In the genomic region with DNA sequence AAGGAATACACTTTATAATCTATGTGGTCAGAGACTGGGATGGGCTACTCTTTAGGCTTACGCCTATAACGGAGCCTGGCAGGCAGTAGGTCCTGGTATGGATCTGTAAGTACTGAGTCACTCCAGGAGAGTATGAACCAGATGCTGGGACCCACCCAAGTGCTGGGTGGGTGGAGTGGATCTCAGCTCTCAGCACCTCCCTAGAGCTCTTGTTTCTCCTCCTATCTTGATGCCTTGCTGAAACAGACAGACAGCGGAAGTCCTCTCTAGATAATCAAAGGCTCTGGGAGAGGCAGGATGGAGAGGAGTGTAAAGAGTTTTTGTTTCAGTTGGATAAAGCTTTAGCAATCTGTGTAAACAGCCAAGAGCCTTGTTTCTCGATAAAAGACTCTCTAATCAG, we compare ENCODE assay signal across 20 mouse cellular contexts.
DNase-seq lines count a peak whose midpoint lies in the region; ATAC-seq lines count a peak whose summit lies in the region.
"Had no signal": no experiment of that assay in that cellular context is flagged by ENCODE, and none has a peak within 500 bp of the region (broad histone marks: within the 10 kb centered on the region; RNA-seq: fewer than 3 reads in every experiment).

No protein-coding gene starts in this region.

- H3K4me2 ChIP-seq in midbrain, embryonic 14.5 days (ENCODE audit: low read length), result no peak overlapping the region
- no peak overlapping the region for H3K4me2 ChIP-seq in midbrain, embryonic 11.5 days
- H3K4me2 ChIP-seq in heart, embryonic 16.5 days (ENCODE audit: low read depth, low read length), result peak overlapping the region; percentile 29; the same call in 1 of the 2 replicates
- no peak overlapping the region for H3K4me2 ChIP-seq in neural tube, embryonic 15.5 days
- H3K4me2 ChIP-seq: embryonic facial prominence, embryonic 15.5 days; liver, embryonic 12.5 days; neural tube, embryonic 12.5 days; stomach, embryonic 15.5 days had no signal

- H3K9ac ChIP-seq in midbrain, embryonic 14.5 days (replicated peaks; ENCODE audit: low read length), result no peak overlapping the region
- no peak overlapping the region for H3K9ac ChIP-seq in midbrain, embryonic 11.5 days (ENCODE audit: low read length)
- H3K9ac ChIP-seq in heart, embryonic 16.5 days (ENCODE audit: low read length), result no peak overlapping the region
- no peak overlapping the region for H3K9ac ChIP-seq in neural tube, embryonic 15.5 days (replicated peaks)
- H3K9ac ChIP-seq: embryonic facial prominence, embryonic 15.5 days; liver, embryonic 12.5 days; neural tube, embryonic 12.5 days; stomach, embryonic 15.5 days had no signal

- WGBS in midbrain, embryonic 14.5 days, result 67% methylated on average over 4 of the region's 4 CpGs
- 61% methylated on average over 4 of the region's 4 CpGs for WGBS in midbrain, embryonic 11.5 days
- 28% methylated on average over 4 of the region's 4 CpGs for WGBS in heart, embryonic 16.5 days
- 77% methylated on average over 4 of the region's 4 CpGs for WGBS in neural tube, embryonic 15.5 days

- H3K27me3 ChIP-seq in midbrain, embryonic 14.5 days (ENCODE audit: control insufficient read depth, insufficient read depth, low read length), result no peaks in the 10 kb centered on the region
- no peaks in the 10 kb centered on the region for H3K27me3 ChIP-seq in midbrain, embryonic 11.5 days (ENCODE audit: control insufficient read depth, insufficient read depth, low read length)
- H3K27me3 ChIP-seq in heart, embryonic 16.5 days (ENCODE audit: control insufficient read depth, insufficient read depth, low read length), result no peaks in the 10 kb centered on the region
- H3K27me3 ChIP-seq in neural tube, embryonic 15.5 days (replicated peaks), result no peaks in the 10 kb centered on the region
- H3K27me3 ChIP-seq: embryonic facial prominence, embryonic 15.5 days; liver, embryonic 12.5 days; neural tube, embryonic 12.5 days; stomach, embryonic 15.5 days had no signal

- no peak for DNase-seq in frontal cortex, postnatal 10 days (ENCODE audit: low spot score in 2 of 2)
- no peak for DNase-seq in midbrain, embryonic 14.5 days
- no peak for DNase-seq in midbrain, embryonic 11.5 days (ENCODE audit: low spot score, missing footprints)
- no peak for DNase-seq in cerebellum, adult 11 months
- DNase-seq: adrenal gland, postnatal 36 days; cerebellum, adult 11-12 months; gastrocnemius, postnatal 36 days; kidney, postnatal 10 days; left cerebral cortex, postnatal 4 days; lung, postnatal 10 days; thymus, postnatal 25 days had no signal

- H3K27ac ChIP-seq in midbrain, embryonic 14.5 days (replicated peaks; ENCODE audit: low read depth, low read length), result peak overlapping the region; percentile 46
- H3K27ac ChIP-seq in midbrain, embryonic 11.5 days (ENCODE audit: low read depth, low read length), result no peak overlapping the region
- H3K27ac ChIP-seq in heart, embryonic 16.5 days (ENCODE audit: low read length), result no peak overlapping the region
- peak overlapping the region; percentile 35; the same call in 1 of the 2 replicates for H3K27ac ChIP-seq in neural tube, embryonic 15.5 days (replicated peaks)
- H3K27ac ChIP-seq: embryonic facial prominence, embryonic 15.5 days; liver, embryonic 12.5 days; neural tube, embryonic 12.5 days; stomach, embryonic 15.5 days had no signal

- no peaks in the 10 kb centered on the region for H3K9me3 ChIP-seq in midbrain, embryonic 14.5 days (ENCODE audit: control insufficient read depth, low read length)
- no peaks in the 10 kb centered on the region for H3K9me3 ChIP-seq in midbrain, embryonic 11.5 days (ENCODE audit: control insufficient read depth, low read length)
- no peaks in the 10 kb centered on the region for H3K9me3 ChIP-seq in heart, embryonic 16.5 days (replicated peaks; ENCODE audit: control insufficient read depth, low read length)
- H3K9me3 ChIP-seq in neural tube, embryonic 15.5 days (replicated peaks), result no peaks in the 10 kb centered on the region
- H3K9me3 ChIP-seq: embryonic facial prominence, embryonic 15.5 days; neural tube, embryonic 12.5 days; stomach, embryonic 15.5 days had no signal

- peaks cover 14% of the 10 kb centered on the region; the same call in 1 of the 2 replicates for H3K4me1 ChIP-seq in midbrain, embryonic 14.5 days (ENCODE audit: control insufficient read depth, insufficient read depth, low read length)
- H3K4me1 ChIP-seq in midbrain, embryonic 11.5 days (ENCODE audit: control insufficient read depth, insufficient read depth, low read length), result peaks cover 2% of the 10 kb centered on the region; the same call in 1 of the 2 replicates
- no peaks in the 10 kb centered on the region for H3K4me1 ChIP-seq in heart, embryonic 16.5 days (ENCODE audit: control insufficient read depth, insufficient read depth, low read length)
- peaks cover 3% of the 10 kb centered on the region; the same call in 1 of the 2 replicates for H3K4me1 ChIP-seq in neural tube, embryonic 15.5 days
- H3K4me1 ChIP-seq: embryonic facial prominence, embryonic 15.5 days; liver, embryonic 12.5 days; neural tube, embryonic 12.5 days; stomach, embryonic 15.5 days had no signal

- H3K4me3 ChIP-seq in midbrain, embryonic 14.5 days (replicated peaks; ENCODE audit: low read depth, low read length), result no peak overlapping the region
- no peak overlapping the region for H3K4me3 ChIP-seq in midbrain, embryonic 11.5 days (ENCODE audit: low read depth, low read length)
- no peak overlapping the region for H3K4me3 ChIP-seq in heart, embryonic 16.5 days (ENCODE audit: low read length)
- H3K4me3 ChIP-seq in neural tube, embryonic 15.5 days (replicated peaks), result no peak overlapping the region
- H3K4me3 ChIP-seq: embryonic facial prominence, embryonic 15.5 days; liver, embryonic 12.5 days; neural tube, embryonic 12.5 days; stomach, embryonic 15.5 days had no signal

- H3K36me3 ChIP-seq in midbrain, embryonic 14.5 days (ENCODE audit: control insufficient read depth, insufficient read depth, low read length), result no peaks in the 10 kb centered on the region
- H3K36me3 ChIP-seq in midbrain, embryonic 11.5 days (ENCODE audit: control insufficient read depth, insufficient read depth, low read length), result no peaks in the 10 kb centered on the region
- no peaks in the 10 kb centered on the region for H3K36me3 ChIP-seq in heart, embryonic 16.5 days (ENCODE audit: control insufficient read depth, insufficient read depth)
- H3K36me3 ChIP-seq in neural tube, embryonic 15.5 days, result no peaks in the 10 kb centered on the region
- H3K36me3 ChIP-seq: embryonic facial prominence, embryonic 15.5 days; liver, embryonic 12.5 days; neural tube, embryonic 12.5 days; stomach, embryonic 15.5 days had no signal

- ATAC-seq in frontal cortex, adult (ENCODE audit: low TSS enrichment), result peak; percentile 16; the same call in 1 of the 2 replicates
- ATAC-seq in midbrain, embryonic 14.5 days (ENCODE audit: low FRiP score, low TSS enrichment), result no peak
- no peak for ATAC-seq in midbrain, embryonic 11.5 days (ENCODE audit: low FRiP score)
- peak; percentile 45 for ATAC-seq in heart, embryonic 16.5 days (replicated peaks; ENCODE audit: extremely low read depth, insufficient read depth, low FRiP score)
- no peak for ATAC-seq in neural tube, embryonic 15.5 days (ENCODE audit: low FRiP score)
- no peak for ATAC-seq in inflammation-experienced regulatory T-cells, adult 6 months
- ATAC-seq: intestine, embryonic 16.5 days; liver, embryonic 12.5 days had no signal

Comparison
In these comparisons a context has a peak if more than half of its experiments do, and no peak if none do; other contexts are left out.
1. H3K27ac ChIP-seq: peak in midbrain, embryonic 14.5 days (single experiment) and neural tube, embryonic 15.5 days (single experiment); none in midbrain, embryonic 11.5 days (single experiment) and heart, embryonic 16.5 days (single experiment).
2. ATAC-seq: peak in frontal cortex, adult (single experiment) and heart, embryonic 16.5 days (single experiment); none in midbrain, embryonic 14.5 days (single experiment), midbrain, embryonic 11.5 days (single experiment), neural tube, embryonic 15.5 days (single experiment) and inflammation-experienced regulatory T-cells, adult 6 months (single experiment).